ENCODE assay signal across 12 mouse cellular contexts in the genomic region with DNA sequence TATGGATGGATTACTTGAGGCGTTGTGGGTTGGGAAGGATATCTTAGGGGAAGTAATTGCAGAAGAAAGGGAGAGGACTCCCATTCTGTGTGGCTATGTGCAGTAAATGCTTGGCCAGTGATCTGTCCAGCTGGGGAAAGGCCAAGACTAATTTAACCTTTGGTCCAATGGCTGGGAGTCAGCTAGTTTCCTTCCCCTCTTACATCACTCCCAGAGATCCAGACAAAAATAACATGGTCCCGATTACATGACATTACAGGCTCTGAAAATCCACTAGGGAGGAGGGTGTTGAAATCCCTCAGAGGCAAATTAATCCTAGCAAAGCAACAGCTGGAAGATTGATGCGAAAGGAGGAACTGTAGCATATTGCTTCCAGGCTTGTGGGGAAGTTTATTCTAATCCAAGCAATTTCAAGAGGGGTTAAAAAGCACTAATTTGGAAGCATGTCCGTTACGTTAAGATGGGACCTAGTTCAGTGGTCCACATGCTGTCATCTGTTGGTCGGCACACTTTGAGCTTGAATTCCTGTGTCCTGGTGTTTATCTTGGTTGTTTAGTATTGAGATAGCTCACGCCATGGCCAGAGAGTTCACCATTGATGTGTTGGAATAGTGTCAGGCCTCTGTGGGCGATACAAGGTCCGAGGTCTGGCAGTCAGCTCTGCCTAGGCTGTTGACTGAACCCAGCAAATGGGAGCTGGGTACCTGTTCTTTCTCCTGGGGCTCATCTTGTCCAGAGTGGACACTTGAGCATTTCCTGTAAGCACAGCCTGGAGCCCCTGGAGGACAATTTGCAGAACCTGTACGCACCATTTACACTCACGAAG.
DNase-seq lines count a peak whose midpoint lies in the region; ATAC-seq lines count a peak whose summit lies in the region.
"Had no signal": no experiment of that assay in that cellular context is flagged by ENCODE, and none has a peak within 500 bp of the region (broad histone marks: within the 10 kb centered on the region; RNA-seq: fewer than 3 reads in every experiment).

No protein-coding gene starts in this region.

- no peak overlapping the region for H3K4me3 ChIP-seq in heart, embryonic 12.5 days
- no peak overlapping the region for H3K4me3 ChIP-seq in intestine, embryonic 15.5 days (replicated peaks)
- H3K4me3 ChIP-seq in forebrain, embryonic 16.5 days (replicated peaks; ENCODE audit: low read length), result no peak overlapping the region
- H3K4me3 ChIP-seq in midbrain, embryonic 11.5 days (ENCODE audit: low read depth, low read length), result no peak overlapping the region
- H3K4me3 ChIP-seq: embryonic facial prominence, embryonic 13.5 days; lung, embryonic 15.5 days had no signal

- H3K9ac ChIP-seq in heart, embryonic 12.5 days, result no peak overlapping the region
- H3K9ac ChIP-seq in intestine, embryonic 15.5 days, result no peak overlapping the region
- H3K9ac ChIP-seq in forebrain, embryonic 16.5 days (replicated peaks; ENCODE audit: low read depth, low read length), result no peak overlapping the region
- H3K9ac ChIP-seq in midbrain, embryonic 11.5 days (ENCODE audit: low read length), result no peak overlapping the region
- H3K9ac ChIP-seq: embryonic facial prominence, embryonic 13.5 days; hindbrain, embryonic 14.5 days; lung, embryonic 15.5 days had no signal

- peaks cover 26% of the 10 kb centered on the region for H3K4me1 ChIP-seq in heart, embryonic 12.5 days (replicated peaks)
- H3K4me1 ChIP-seq in intestine, embryonic 15.5 days (replicated peaks), result peaks cover 7% of the 10 kb centered on the region
- no peaks in the 10 kb centered on the region for H3K4me1 ChIP-seq in forebrain, embryonic 16.5 days (replicated peaks; ENCODE audit: control insufficient read depth, insufficient read depth, low read length)
- H3K4me1 ChIP-seq in midbrain, embryonic 11.5 days (ENCODE audit: control insufficient read depth, insufficient read depth, low read length), result no peaks in the 10 kb centered on the region
- H3K4me1 ChIP-seq: embryonic facial prominence, embryonic 13.5 days had no signal

- 46% methylated on average over 11 of the region's 11 CpGs for WGBS in heart, embryonic 12.5 days
- 60% methylated on average over 11 of the region's 11 CpGs for WGBS in intestine, embryonic 15.5 days
- WGBS in forebrain, embryonic 16.5 days, result 93% methylated on average over 11 of the region's 11 CpGs
- WGBS in midbrain, embryonic 11.5 days, result 87% methylated on average over 11 of the region's 11 CpGs

- H3K27me3 ChIP-seq in heart, embryonic 12.5 days (replicated peaks), result peaks cover 24% of the 10 kb centered on the region; the same call in 1 of the 2 replicates
- no peaks in the 10 kb centered on the region for H3K27me3 ChIP-seq in intestine, embryonic 15.5 days (replicated peaks)
- H3K27me3 ChIP-seq in forebrain, embryonic 16.5 days (replicated peaks; ENCODE audit: control insufficient read depth, insufficient read depth, low read length), result no peaks in the 10 kb centered on the region
- no peaks in the 10 kb centered on the region for H3K27me3 ChIP-seq in midbrain, embryonic 11.5 days (ENCODE audit: control insufficient read depth, insufficient read depth, low read length)
- H3K27me3 ChIP-seq: embryonic facial prominence, embryonic 13.5 days; lung, embryonic 15.5 days had no signal

- ATAC-seq in heart, embryonic 12.5 days (ENCODE audit: insufficient number of reproducible peaks, low FRiP score), result no peak
- no peak for ATAC-seq in intestine, embryonic 15.5 days
- no peak for ATAC-seq in forebrain, embryonic 16.5 days
- ATAC-seq in midbrain, embryonic 11.5 days (ENCODE audit: low FRiP score), result no peak

- H3K27ac ChIP-seq in heart, embryonic 12.5 days (ENCODE audit: poor library complexity, severe bottlenecking), result no peak overlapping the region
- peak overlapping the region; percentile 68 for H3K27ac ChIP-seq in intestine, embryonic 15.5 days
- no peak overlapping the region for H3K27ac ChIP-seq in forebrain, embryonic 16.5 days (ENCODE audit: low read length)
- H3K27ac ChIP-seq in midbrain, embryonic 11.5 days (ENCODE audit: low read depth, low read length), result no peak overlapping the region
- H3K27ac ChIP-seq: embryonic facial prominence, embryonic 13.5 days; hindbrain, embryonic 14.5 days; lung, embryonic 15.5 days had no signal

- peak; percentile 90 to 93 for DNase-seq in heart, adult 18-20 months
- peak; percentile 59 for DNase-seq in fibroblast of lung, adult 2 months (ENCODE audit: low read depth)
- peak; percentile 78 for DNase-seq in lung, postnatal 10 days
- DNase-seq in midbrain, embryonic 11.5 days (ENCODE audit: low spot score, missing footprints), result no peak
- no peak for DNase-seq in right cerebral cortex, postnatal 25 days
- DNase-seq: thymus, postnatal 36 days had no signal

- H3K36me3 ChIP-seq in heart, embryonic 12.5 days, result no peaks in the 10 kb centered on the region
- H3K36me3 ChIP-seq in intestine, embryonic 15.5 days, result no peaks in the 10 kb centered on the region
- no peaks in the 10 kb centered on the region for H3K36me3 ChIP-seq in forebrain, embryonic 16.5 days (ENCODE audit: control insufficient read depth, insufficient read depth)
- H3K36me3 ChIP-seq in midbrain, embryonic 11.5 days (ENCODE audit: control insufficient read depth, insufficient read depth, low read length), result no peaks in the 10 kb centered on the region
- H3K36me3 ChIP-seq: embryonic facial prominence, embryonic 13.5 days; lung, embryonic 15.5 days had no signal

- no peaks in the 10 kb centered on the region for H3K9me3 ChIP-seq in heart, embryonic 12.5 days (replicated peaks)
- H3K9me3 ChIP-seq in intestine, embryonic 15.5 days, result no peaks in the 10 kb centered on the region
- H3K9me3 ChIP-seq in forebrain, embryonic 16.5 days (ENCODE audit: control insufficient read depth, low read length), result no peaks in the 10 kb centered on the region
- no peaks in the 10 kb centered on the region for H3K9me3 ChIP-seq in midbrain, embryonic 11.5 days (ENCODE audit: control insufficient read depth, low read length)
- H3K9me3 ChIP-seq: embryonic facial prominence, embryonic 13.5 days; lung, embryonic 15.5 days had no signal

- H3K4me2 ChIP-seq in heart, embryonic 12.5 days, result no peak overlapping the region
- H3K4me2 ChIP-seq in intestine, embryonic 15.5 days (replicated peaks), result no peak overlapping the region
- no peak overlapping the region for H3K4me2 ChIP-seq in forebrain, embryonic 16.5 days (ENCODE audit: low read length)
- H3K4me2 ChIP-seq in midbrain, embryonic 11.5 days, result no peak overlapping the region
- H3K4me2 ChIP-seq: embryonic facial prominence, embryonic 13.5 days; hindbrain, embryonic 14.5 days; lung, embryonic 15.5 days had no signal

Comparison
In these comparisons a context has a peak if more than half of its experiments do, and no peak if none do; other contexts are left out.
1. DNase-seq: peak in heart, adult 18-20 months (2 of 2), fibroblast of lung, adult 2 months (single experiment) and lung, postnatal 10 days (single experiment); none in midbrain, embryonic 11.5 days (single experiment) and right cerebral cortex, postnatal 25 days (single experiment).